Mouse (Mus musculus) lung, postnatal 0 days (tissue): ENCODE results near the gene Gap43.

Experiments
- CTCF ChIP-seq: IDR thresholded peaks from 2 replicates; pipeline ENCODE4 v1.5.1; 2016; ENCODE audit warnings: antibody characterized with exemption, mild to moderate bottlenecking
- EP300 ChIP-seq: IDR thresholded peaks from 2 replicates; pipeline ENCODE4 v1.6.1; 2016; ENCODE audit warnings: antibody characterized with exemption, mild to moderate bottlenecking, control low read depth

- TF ChIP-seq CTCF (no peak), EP300 (no peak)
These were observed 14.9 kb downstream of the Gap43 start for GRCm38 (mm10) chr16:42325536-42325935.
